Mouse (Mus musculus) c-Kit-negative CD71-positive TER-119-positive erythroid progenitor cells, embryonic 14.5 days (primary cell): ENCODE measurements around the gene Srsx.
"Not testable (repeated sequence)": the region's sequence is repeated elsewhere in the genome, so short reads cannot be mapped to it uniquely, and the experiment has no call there.

Experiments
- DNase-seq: peaks from one replicate; pipeline ENCODE4 v3.0.0-alpha.2; 2013; ENCODE audit warnings: low read depth, low spot score

Srsx gene

GRCm38 (mm10) chrX:123222381-123222780 lies at the start of gene Srsx:
Gene Srsx (minus strand): TSS chrX:123222481.
- not testable (repeated sequence) for DNase-seq

GRCm38 (mm10) chrX:123246807-123247206 lies 24.5 kb upstream of the Srsx start, which contains the start of gene Gm17577:
Gene Gm17577 (minus strand): TSS chrX:123246907.
- DNase-seq, result not testable (repeated sequence)
